Mouse (Mus musculus) MEL (cell line): ENCODE measurements around the gene Ascc3. TPM values are rescaled to one million over a fixed set of nuclear protein-coding genes. Genes with fewer than 3 reads are reported as not detected.

Source experiments
- DNase-seq: peaks from one replicate; pipeline ENCODE4 v3.0.0; 2011; ENCODE audit warnings: low read depth, low spot score
- H3K27ac ChIP-seq: 2 replicates; pipeline ENCODE4 v1.5.1; 2012; ENCODE audit warnings: low read depth, mild to moderate bottlenecking, control low read depth, low read length, moderate library complexity; ENCODE audit not compliant: control insufficient read depth
- H3K27me3 ChIP-seq, 2 experiments: fragments of 150-350 bp in 1 of 2; sonication (generic) in 1 of 2; 2 replicates each; pipeline ENCODE4 v1.6.1; 2012; ENCODE audit warnings: low read length in 2 of 2, mild to moderate bottlenecking in 2 of 2, improper control_type of control experiment in 1 of 2, moderate library complexity in 1 of 2; ENCODE audit not compliant: insufficient read depth in 2 of 2, control insufficient read depth in 1 of 2
- H3K36me3 ChIP-seq, 2 experiments: 2 replicates each; pipeline ENCODE4 v1.6.1; 2012 to 2014; ENCODE audit warnings: low read length in 2 of 2, improper control_type of control experiment in 1 of 2, inconsistent platforms in 1 of 2, mild to moderate bottlenecking in 1 of 2; ENCODE audit not compliant: insufficient read depth in 2 of 2, control insufficient read depth in 1 of 2
- H3K4me1 ChIP-seq, 2 experiments: fragments of 150-350 bp in 1 of 2; sonication (generic) in 1 of 2; 2 replicates each; pipeline ENCODE4 v1.6.1; 2012; ENCODE audit warnings: low read length in 2 of 2, improper control_type of control experiment in 1 of 2, mild to moderate bottlenecking in 1 of 2; ENCODE audit not compliant: insufficient read depth in 2 of 2, control insufficient read depth in 1 of 2
- H3K4me3 ChIP-seq, 2 experiments: fragments of 150-350 bp in 1 of 2; sonication (generic) in 1 of 2; 2 replicates each; pipeline ENCODE4 v1.5.1; 2012; ENCODE audit warnings: low read depth in 2 of 2, low read length in 2 of 2, mild to moderate bottlenecking in 2 of 2, moderate library complexity in 2 of 2, control low read depth in 1 of 2, improper control_type of control experiment in 1 of 2; ENCODE audit not compliant: control insufficient read depth in 1 of 2, insufficient read depth in 1 of 2
- H3K79me2 ChIP-seq: 2 replicates; pipeline ENCODE4 v1.6.1; 2012; ENCODE audit warnings: mild to moderate bottlenecking, low read length, moderate library complexity; ENCODE audit not compliant: control insufficient read depth, poor library complexity, insufficient read depth
- H3K9ac ChIP-seq: 2 replicates; pipeline ENCODE4 v1.6.1; 2012; ENCODE audit warnings: low read depth, mild to moderate bottlenecking, control low read depth, low read length, moderate library complexity; ENCODE audit not compliant: control insufficient read depth, poor library complexity, severe bottlenecking
- H3K9me3 ChIP-seq: fragments of 150-350 bp; sonication (generic); replicated peaks from 2 replicates; pipeline ENCODE4 v1.6.1; 2012; ENCODE audit warnings: mild to moderate bottlenecking, low read length, improper control_type of control experiment, moderate library complexity; ENCODE audit not compliant: insufficient read depth
- CHD2 ChIP-seq: IDR thresholded peaks from 2 replicates; pipeline ENCODE4 v1.6.1; 2011; ENCODE audit warnings: low read length, improper control_type of control experiment
- GABPA ChIP-seq: IDR thresholded peaks from 2 replicates; pipeline ENCODE4 v1.6.1; 2012; ENCODE audit warnings: low read depth, mild to moderate bottlenecking, inconsistent platforms, low read length, improper control_type of control experiment, moderate library complexity
- MAFK ChIP-seq: IDR thresholded peaks from 2 replicates; pipeline ENCODE4 v1.6.1; 2011; ENCODE audit warnings: low read depth, mild to moderate bottlenecking, low read length, improper control_type of control experiment, borderline replicate concordance
- MAX ChIP-seq: IDR thresholded peaks from 2 replicates; pipeline ENCODE4 v1.6.1; 2011; ENCODE audit warnings: low read length, improper control_type of control experiment
- MEF2A ChIP-seq: IDR thresholded peaks from 2 replicates; pipeline ENCODE4 v1.6.1; 2014; ENCODE audit warnings: low read depth, mild to moderate bottlenecking, inconsistent platforms, low read length, improper control_type of control experiment; ENCODE audit not compliant: poor library complexity, insufficient replicate concordance, severe bottlenecking; ENCODE audit errors: extremely low read depth
- MXI1 ChIP-seq: IDR thresholded peaks from 2 replicates; pipeline ENCODE4 v1.6.1; 2011; ENCODE audit warnings: mild to moderate bottlenecking, low read depth, low read length, improper control_type of control experiment
- MYB ChIP-seq: IDR thresholded peaks from 2 replicates; pipeline ENCODE4 v1.6.1; 2011; ENCODE audit warnings: mild to moderate bottlenecking, low read depth, low read length, improper control_type of control experiment
- MYC ChIP-seq: IDR thresholded peaks from 2 replicates; pipeline ENCODE4 v1.6.1; 2011; ENCODE audit warnings: low read depth, mild to moderate bottlenecking, low read length, improper control_type of control experiment, moderate library complexity
- NELFE ChIP-seq: IDR thresholded peaks from 2 replicates; pipeline ENCODE4 v1.6.1; 2011; ENCODE audit warnings: low read depth, low read length, improper control_type of control experiment
- POLR2AphosphoS2 ChIP-seq: IDR thresholded peaks from 2 replicates; pipeline ENCODE4 v1.6.1; 2011; ENCODE audit warnings: low read length, improper control_type of control experiment
- RAD21 ChIP-seq: IDR thresholded peaks from 2 replicates; pipeline ENCODE4 v1.6.1; 2011; ENCODE audit warnings: mild to moderate bottlenecking, low read depth, low read length, improper control_type of control experiment
- SIN3A ChIP-seq: IDR thresholded peaks from 2 replicates; pipeline ENCODE4 v1.6.1; 2012; ENCODE audit warnings: low read length, improper control_type of control experiment, inconsistent platforms
- SMC3 ChIP-seq: IDR thresholded peaks from 2 replicates; pipeline ENCODE4 v1.6.1; 2011; ENCODE audit warnings: low read depth, low read length, improper control_type of control experiment
- TCF12 ChIP-seq: IDR thresholded peaks from 2 replicates; pipeline ENCODE4 v1.6.1; 2014; ENCODE audit warnings: low read depth, mild to moderate bottlenecking, inconsistent platforms, low read length, improper control_type of control experiment, moderate library complexity
- USF1 ChIP-seq: IDR thresholded peaks from 2 replicates; pipeline ENCODE4 v1.6.1; 2014; ENCODE audit warnings: low read depth, mild to moderate bottlenecking, inconsistent platforms, low read length, improper control_type of control experiment, moderate library complexity
- ZC3H11A ChIP-seq: IDR thresholded peaks from 2 replicates; pipeline ENCODE4 v1.6.1; 2012; ENCODE audit warnings: low read depth, mild to moderate bottlenecking, inconsistent platforms, low read length, improper control_type of control experiment
- ZKSCAN1 ChIP-seq: IDR thresholded peaks from 2 replicates; pipeline ENCODE4 v1.6.1; 2012; ENCODE audit warnings: low read depth, mild to moderate bottlenecking, inconsistent platforms, low read length, improper control_type of control experiment, moderate library complexity
- ZNF384 ChIP-seq: IDR thresholded peaks from 2 replicates; pipeline ENCODE4 v1.6.1; 2012; ENCODE audit warnings: low read depth, mild to moderate bottlenecking, inconsistent platforms, low read length, improper control_type of control experiment
- polyA plus RNA-seq, 2 experiments: library from polyadenylated mRNA; stranded (reverse) in 1 of 2; unstranded in 1 of 2; fragments of >175 nt in 1 of 2; fragments of >200 nt in 1 of 2; gene quantifications; 2 replicates each; pipeline versions ENCODE4 v1.2.1 to v1.2.4; 2012; ENCODE audit warnings: low replicate concordance in 2 of 2, low read depth in 1 of 2; ENCODE audit not compliant: insufficient read length in 2 of 2, insufficient read depth in 1 of 2, missing spikeins in 1 of 2
- total RNA-seq: library from RNA; depleted of rRNA; stranded (reverse); fragments of 300-350 nt; gene quantifications from 2 replicates; pipeline ENCODE4 v1.2.3, GENCODE M21; 2012

The Ascc3 gene
- total and polyA plus RNA-seq, 3 experiments: 22.6 to 131 (median 24.3) TPM

DNA sequence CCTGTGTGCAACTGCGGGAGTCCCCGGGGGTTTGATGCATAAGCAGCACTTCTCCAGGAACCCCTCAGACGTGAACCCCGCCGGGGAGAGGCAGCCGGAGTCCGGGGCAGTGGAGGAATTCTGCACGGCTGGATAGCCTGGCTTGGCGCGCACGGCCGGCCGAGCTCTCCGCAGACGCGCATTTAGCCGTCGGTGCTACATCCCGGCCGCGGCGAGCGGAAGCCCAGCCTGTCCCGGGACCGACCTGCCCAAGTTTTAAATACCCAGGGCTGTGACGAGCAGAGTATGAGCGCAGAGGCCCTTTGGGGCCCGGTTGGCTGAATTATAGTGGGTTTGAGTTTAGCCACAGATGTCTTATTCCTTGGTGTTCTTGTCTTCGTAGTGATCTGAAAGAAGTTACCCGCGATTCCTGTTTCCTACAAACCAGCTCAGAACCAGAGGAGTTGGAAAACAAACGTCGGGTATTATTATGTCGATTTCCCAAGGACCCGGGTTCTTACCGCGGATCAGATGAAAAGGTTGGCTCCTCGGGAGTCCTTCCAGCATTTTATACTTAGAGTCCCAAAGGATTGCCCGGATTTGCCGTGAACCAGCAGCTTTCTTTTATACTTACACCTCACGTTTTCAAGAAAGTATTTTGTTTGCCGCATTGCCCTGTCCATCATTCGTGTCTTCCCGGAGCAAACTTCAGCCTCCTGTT, 302.8 kb downstream of the Ascc3 start:
- no peak for TF ChIP-seq CHD2
- TF ChIP-seq RAD21: no peak
- no peak for TF ChIP-seq SMC3
- no peak for TF ChIP-seq SIN3A
- no peak for TF ChIP-seq MAFK
- TF ChIP-seq MEF2A: no peak
- no peak for TF ChIP-seq MAX
- no peak for TF ChIP-seq POLR2AphosphoS2
- no peak for TF ChIP-seq NELFE
- TF ChIP-seq GABPA: no peak
- no peak for TF ChIP-seq TCF12
- no peaks in the 10 kb centered on the region for H3K27me3 ChIP-seq
- H3K9me3 ChIP-seq: no peaks in the 10 kb centered on the region
- no peaks in the 10 kb centered on the region for H3K79me2 ChIP-seq
- no peaks in the 10 kb centered on the region for H3K36me3 ChIP-seq
- no peak overlapping the region for H3K27ac ChIP-seq
- DNase-seq: no peak
- H3K4me3 ChIP-seq: no peak overlapping the region
- H3K4me1 ChIP-seq: no peaks in the 10 kb centered on the region
- H3K9ac ChIP-seq: no peak overlapping the region

DNA sequence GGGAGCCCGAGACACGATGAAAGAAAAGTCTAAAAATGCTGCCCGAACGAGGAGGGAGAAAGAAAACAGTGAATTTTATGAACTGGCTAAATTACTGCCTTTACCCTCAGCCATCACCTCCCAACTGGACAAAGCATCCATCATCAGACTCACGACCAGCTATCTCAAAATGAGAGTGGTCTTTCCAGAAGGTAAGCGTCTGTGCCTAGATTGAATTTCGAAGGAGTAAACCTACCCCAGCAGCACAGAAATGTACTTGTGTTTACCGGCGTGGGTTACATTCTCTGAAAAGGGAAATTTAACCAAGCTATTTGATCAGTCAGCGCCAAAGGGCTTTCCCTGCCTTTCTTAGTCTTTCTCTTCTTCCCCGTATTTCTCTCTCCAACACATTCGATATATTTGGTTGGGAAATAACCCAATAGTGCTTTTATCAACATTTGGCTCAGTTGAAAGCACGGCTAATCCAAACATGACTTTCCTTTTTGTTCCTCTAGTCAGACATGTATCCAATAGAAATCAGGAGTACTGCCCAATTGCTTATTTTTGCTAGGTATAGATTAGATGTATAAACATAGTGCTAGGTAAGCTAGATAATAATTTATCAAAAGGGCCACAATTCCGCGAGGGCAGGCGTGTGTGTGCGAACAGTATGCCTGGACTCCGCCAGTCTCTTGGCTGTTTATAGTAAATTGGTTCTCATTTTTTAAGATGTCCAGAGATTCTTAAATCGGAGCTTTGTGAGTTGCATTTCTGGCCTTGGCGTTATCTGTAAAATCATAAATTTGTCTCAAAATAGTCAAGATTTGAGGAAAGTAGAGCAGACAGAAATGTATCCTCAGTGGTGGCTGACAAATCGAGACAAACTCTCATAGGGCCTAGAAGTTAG, 303.7 kb downstream of the Ascc3 start:
- no peaks in the 10 kb centered on the region for H3K9me3 ChIP-seq
- H3K4me1 ChIP-seq: no peaks in the 10 kb centered on the region
- no peak overlapping the region for H3K4me3 ChIP-seq
- no peaks in the 10 kb centered on the region for H3K27me3 ChIP-seq
- no peak for DNase-seq
- H3K36me3 ChIP-seq: no peaks in the 10 kb centered on the region
- no peak overlapping the region for H3K9ac ChIP-seq
- TF ChIP-seq MYC (no peak), ZKSCAN1 (no peak), ZC3H11A (no peak), MYB (no peak), MXI1 (no peak), USF1 (no peak), ZNF384 (no peak)
- TF ChIP-seq, all 39 proteins: peak for 0
- Histone ChIP-seq H3K27ac (no peak overlapping the region), H3K79me2 (no peaks in the 10 kb centered on the region)
